Mouse (Mus musculus): Measurements from ENCODE around the gene Bok. TPM values are rescaled to one million over a fixed set of nuclear protein-coding genes. Genes with fewer than 3 reads are reported as not detected.

Bok gene
- polyA plus RNA-seq, 1 experiment from 2014 or later, result 66.8 TPM

DNA sequence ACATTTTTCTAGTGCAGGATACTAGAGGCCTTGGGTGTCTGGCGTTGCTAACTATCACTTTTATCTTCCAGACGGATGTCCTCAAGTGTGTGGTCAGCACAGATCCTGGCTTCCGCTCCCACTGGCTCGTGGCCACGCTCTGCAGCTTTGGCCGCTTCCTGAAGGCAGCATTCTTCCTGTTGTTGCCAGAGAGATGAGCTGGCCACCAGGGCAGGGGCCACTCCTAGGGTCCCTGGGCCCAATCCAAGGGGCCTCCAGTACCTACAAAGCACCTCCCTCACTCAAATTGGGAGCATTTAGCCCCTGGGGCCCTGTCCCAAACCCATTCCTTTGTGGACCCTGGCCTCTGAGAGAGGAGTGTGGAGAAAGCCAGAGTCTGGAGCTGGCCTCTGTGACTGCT, 9.5 kb downstream of the Bok start:
- 78% methylated on average over 6 of the region's 6 CpGs for WGBS
- Histone ChIP-seq H3K27me3 (ENCODE audit: control insufficient read depth, insufficient read depth, low read length) (no peaks in the 10 kb centered on the region), H3K9ac (ENCODE audit: low read length) (no peak overlapping the region), H3K9me3 (replicated peaks; ENCODE audit: control insufficient read depth, low read length) (no peaks in the 10 kb centered on the region), H3K27ac (ENCODE audit: low read length) (peak overlapping the region; percentile 53; the same call in 1 of the 2 replicates), H3K4me2 (ENCODE audit: low read depth, low read length) (no peak overlapping the region), H3K4me3 (replicated peaks; ENCODE audit: low read length) (no peak overlapping the region), H3K4me1 (ENCODE audit: control insufficient read depth, insufficient read depth, low read length) (no peaks in the 10 kb centered on the region), H3K36me3 (ENCODE audit: control insufficient read depth, insufficient read depth, low read length) (no peaks in the 10 kb centered on the region)
- no peak for ATAC-seq (ENCODE audit: insufficient read depth, low FRiP score)

DNA sequence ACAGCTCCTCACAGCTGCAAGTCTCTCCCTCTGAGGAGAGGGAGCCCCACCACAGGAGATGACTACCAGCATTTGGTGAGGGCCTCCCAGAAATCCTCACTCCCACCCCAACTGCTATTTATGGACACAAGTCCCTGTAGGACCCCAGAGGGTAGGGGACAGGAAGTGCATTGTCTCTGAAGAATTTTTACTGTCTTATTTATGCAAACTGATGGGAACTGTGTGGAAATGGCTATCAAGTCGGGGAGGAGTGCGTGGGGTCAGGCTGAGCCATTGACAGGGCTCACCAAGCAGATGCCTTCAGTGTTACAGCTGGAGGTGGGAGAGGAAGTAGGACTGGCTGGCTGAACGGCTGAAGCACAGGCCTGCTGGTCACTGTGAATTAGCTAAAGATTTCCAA, 11.9 kb downstream of the Bok start:
- H3K27me3 ChIP-seq (ENCODE audit: control insufficient read depth, insufficient read depth, low read length), result no peaks in the 10 kb centered on the region
- no peaks in the 10 kb centered on the region for H3K9me3 ChIP-seq (replicated peaks; ENCODE audit: control insufficient read depth, low read length)

DNA sequence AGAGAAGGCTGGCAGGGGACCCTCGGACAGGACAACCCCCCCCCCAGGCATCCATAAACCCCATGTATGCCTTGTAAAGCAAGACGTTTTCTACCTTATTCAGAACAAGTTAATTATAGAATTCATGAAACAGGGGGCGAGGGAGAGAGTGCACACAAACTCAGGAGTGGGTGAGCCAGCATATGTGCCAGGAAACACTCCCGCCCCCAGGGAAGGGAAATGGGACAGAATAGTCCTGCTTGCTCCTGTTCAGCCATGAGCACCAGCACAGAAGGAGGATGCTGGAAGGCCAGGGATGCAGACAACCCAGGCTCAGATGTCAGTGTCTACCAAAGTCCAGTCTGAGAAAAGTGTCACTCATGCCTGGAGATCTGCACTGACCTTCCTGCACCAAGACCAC, 13.7 kb downstream of the Bok start:
- Histone ChIP-seq H3K36me3 (ENCODE audit: control insufficient read depth, insufficient read depth, low read length) (no peaks in the 10 kb centered on the region), H3K4me1 (ENCODE audit: control insufficient read depth, insufficient read depth, low read length) (0 out of 2 replicates have a peak, but pooled peaks cover 2% of the 10 kb centered on the region), H3K9me3 (replicated peaks; ENCODE audit: control insufficient read depth, low read length) (no peaks in the 10 kb centered on the region), H3K27ac (ENCODE audit: low read length) (no peak overlapping the region), H3K27me3 (ENCODE audit: control insufficient read depth, insufficient read depth, low read length) (no peaks in the 10 kb centered on the region), H3K4me2 (ENCODE audit: low read depth, low read length) (no peak overlapping the region), H3K4me3 (replicated peaks; ENCODE audit: low read length) (no peak overlapping the region), H3K9ac (ENCODE audit: low read length) (no peak overlapping the region)
- WGBS, result 73% methylated on average over 4 of the region's 4 CpGs
- ATAC-seq (ENCODE audit: insufficient read depth, low FRiP score), result no peak

More for the DNA sequence above, 11.9 kb downstream of the Bok start:
- Histone ChIP-seq H3K9ac (ENCODE audit: low read length) (no peak overlapping the region), H3K36me3 (ENCODE audit: control insufficient read depth, insufficient read depth, low read length) (no peaks in the 10 kb centered on the region), H3K4me2 (ENCODE audit: low read depth, low read length) (no peak overlapping the region), H3K27ac (ENCODE audit: low read length) (0 out of 2 replicates have a peak overlapping the region, but pooled peaks have one; percentile 34), H3K4me3 (replicated peaks; ENCODE audit: low read length) (no peak overlapping the region), H3K4me1 (ENCODE audit: control insufficient read depth, insufficient read depth, low read length) (no peaks in the 10 kb centered on the region)
- 44% methylated on average over 3 of the region's 3 CpGs for WGBS
- ATAC-seq (ENCODE audit: insufficient read depth, low FRiP score), result no peak

DNA sequence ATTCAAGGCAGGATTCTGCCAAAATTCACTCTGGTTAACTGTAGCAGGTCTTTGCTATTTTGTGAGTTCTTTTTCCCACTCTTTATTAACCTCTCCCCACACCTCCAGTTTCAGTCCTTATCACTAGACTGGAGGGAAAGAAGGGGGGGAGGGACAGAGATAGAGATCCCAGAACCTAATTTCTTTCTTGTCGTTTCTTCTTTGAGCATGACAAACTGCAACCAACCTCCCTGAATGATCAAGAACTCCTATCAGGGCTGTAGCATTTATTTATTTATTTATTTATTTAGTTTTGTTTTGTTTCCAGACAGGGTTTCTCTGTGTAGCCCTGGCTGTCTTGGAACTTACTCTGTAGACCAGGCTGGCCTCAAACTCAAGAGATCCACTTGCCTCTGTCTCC, 16.6 kb downstream of the Bok start:
- Histone ChIP-seq H3K4me3 (replicated peaks; ENCODE audit: low read length) (no peak overlapping the region), H3K9me3 (replicated peaks; ENCODE audit: control insufficient read depth, low read length) (no peaks in the 10 kb centered on the region), H3K4me2 (ENCODE audit: low read depth, low read length) (no peak overlapping the region), H3K9ac (ENCODE audit: low read length) (no peak overlapping the region), H3K27ac (ENCODE audit: low read length) (no peak overlapping the region), H3K4me1 (ENCODE audit: control insufficient read depth, insufficient read depth, low read length) (0 out of 2 replicates have a peak, but pooled peaks cover 3% of the 10 kb centered on the region), H3K36me3 (ENCODE audit: control insufficient read depth, insufficient read depth, low read length) (no peaks in the 10 kb centered on the region), H3K27me3 (ENCODE audit: control insufficient read depth, insufficient read depth, low read length) (no peaks in the 10 kb centered on the region)
- no peak for ATAC-seq (ENCODE audit: insufficient read depth, low FRiP score)
- WGBS, result 78% methylated on average over 1 of the region's 1 CpGs

DNA sequence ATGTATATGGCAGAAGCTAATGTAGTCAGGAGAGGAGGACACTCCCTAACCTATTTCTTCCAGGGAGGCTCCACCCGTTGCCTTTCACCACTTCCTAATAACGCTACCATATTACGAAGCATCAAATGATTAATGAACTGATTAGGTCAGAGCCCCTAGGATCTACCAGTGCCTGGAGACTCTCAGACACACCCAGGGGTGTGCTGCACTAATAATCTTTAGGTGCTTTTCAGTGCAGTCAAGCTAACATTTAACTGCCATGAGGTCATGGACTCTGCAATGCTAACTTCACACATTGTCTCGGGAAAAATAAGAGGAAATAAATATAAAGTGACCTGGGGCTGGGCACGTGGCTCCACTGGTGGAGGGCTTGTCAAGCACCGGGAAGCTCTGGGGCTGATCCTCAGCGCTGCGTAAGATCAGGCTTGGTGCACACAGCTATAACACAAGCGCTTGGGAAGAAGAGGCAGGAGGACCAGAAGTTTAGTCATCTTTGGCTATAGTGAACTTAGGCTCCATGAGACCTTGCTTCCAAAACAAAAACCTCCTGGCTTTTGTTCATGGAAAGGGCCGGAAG, 18.1 kb downstream of the Bok start:
- 74% methylated on average over 10 of the region's 10 CpGs for WGBS
- ATAC-seq (ENCODE audit: insufficient read depth, low FRiP score), result peak; percentile 87
- no peaks in the 10 kb centered on the region for H3K9me3 ChIP-seq (replicated peaks; ENCODE audit: control insufficient read depth, low read length)
- no peak overlapping the region for H3K4me3 ChIP-seq (replicated peaks; ENCODE audit: low read length)
- no peaks in the 10 kb centered on the region for H3K27me3 ChIP-seq (ENCODE audit: control insufficient read depth, insufficient read depth, low read length)
- no peaks in the 10 kb centered on the region for H3K36me3 ChIP-seq (ENCODE audit: control insufficient read depth, insufficient read depth, low read length)
- H3K4me2 ChIP-seq (ENCODE audit: low read depth, low read length), result no peak overlapping the region
- no peak overlapping the region for H3K9ac ChIP-seq (ENCODE audit: low read length)
- peak overlapping the region; percentile 54 for H3K27ac ChIP-seq (ENCODE audit: low read length)
- H3K4me1 ChIP-seq (ENCODE audit: control insufficient read depth, insufficient read depth, low read length), result 0 out of 2 replicates have a peak, but pooled peaks cover 3% of the 10 kb centered on the region

DNA sequence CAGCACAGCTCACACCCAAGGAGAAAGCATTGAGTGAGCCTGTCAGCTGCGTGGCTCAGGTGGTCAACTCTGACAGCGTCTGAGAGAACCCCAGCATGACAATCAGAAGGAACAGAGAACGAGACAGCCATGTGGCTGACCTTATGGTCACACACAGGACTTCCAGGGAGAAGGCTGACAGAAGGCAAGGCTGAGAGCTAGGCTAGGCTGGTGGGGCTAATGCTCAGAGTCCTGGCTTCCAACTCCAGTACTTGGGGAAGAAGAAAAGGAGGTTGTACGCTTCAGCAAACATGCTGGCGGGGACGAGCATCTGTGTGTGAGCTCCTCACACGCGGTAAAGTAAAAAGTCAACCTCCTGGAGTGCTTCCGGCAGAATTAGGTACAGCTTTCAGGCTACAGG, 18.9 kb downstream of the Bok start:
- Histone ChIP-seq H3K9me3 (replicated peaks; ENCODE audit: control insufficient read depth, low read length) (no peaks in the 10 kb centered on the region), H3K27me3 (ENCODE audit: control insufficient read depth, insufficient read depth, low read length) (no peaks in the 10 kb centered on the region), H3K27ac (ENCODE audit: low read length) (no peak overlapping the region; the same call in 1 of the 2 replicates), H3K36me3 (ENCODE audit: control insufficient read depth, insufficient read depth, low read length) (no peaks in the 10 kb centered on the region), H3K4me2 (ENCODE audit: low read depth, low read length) (no peak overlapping the region), H3K9ac (ENCODE audit: low read length) (no peak overlapping the region), H3K4me1 (ENCODE audit: control insufficient read depth, insufficient read depth, low read length) (0 out of 2 replicates have a peak, but pooled peaks cover 3% of the 10 kb centered on the region), H3K4me3 (replicated peaks; ENCODE audit: low read length) (no peak overlapping the region)
- WGBS, result 85% methylated on average over 9 of the region's 9 CpGs
- ATAC-seq (ENCODE audit: insufficient read depth, low FRiP score), result no peak

DNA sequence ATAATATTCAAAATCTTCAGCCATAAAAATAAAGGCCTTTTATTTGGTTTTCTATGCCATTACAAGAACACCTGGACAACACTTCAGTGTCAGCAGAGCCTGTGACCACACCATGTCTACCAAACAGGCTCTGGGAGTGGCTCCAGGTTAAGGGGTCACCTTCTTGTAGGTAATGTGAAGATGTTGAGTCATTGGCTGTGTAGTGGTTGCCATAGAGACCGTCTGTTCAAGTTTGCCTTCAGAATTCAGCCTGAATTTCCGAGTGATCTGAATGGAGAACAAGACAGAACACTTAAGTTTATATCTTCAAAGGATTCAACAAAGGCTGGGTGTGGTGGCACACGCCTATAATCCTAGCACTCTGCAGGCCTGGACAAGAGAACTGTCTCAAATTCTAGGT, 19.9 kb downstream of the Bok start:
- Histone ChIP-seq H3K27ac (ENCODE audit: low read length) (no peak overlapping the region), H3K27me3 (ENCODE audit: control insufficient read depth, insufficient read depth, low read length) (no peaks in the 10 kb centered on the region), H3K4me1 (ENCODE audit: control insufficient read depth, insufficient read depth, low read length) (0 out of 2 replicates have a peak, but pooled peaks cover 3% of the 10 kb centered on the region), H3K4me2 (ENCODE audit: low read depth, low read length) (no peak overlapping the region), H3K4me3 (replicated peaks; ENCODE audit: low read length) (no peak overlapping the region), H3K9ac (ENCODE audit: low read length) (no peak overlapping the region), H3K36me3 (ENCODE audit: control insufficient read depth, insufficient read depth, low read length) (no peaks in the 10 kb centered on the region), H3K9me3 (replicated peaks; ENCODE audit: control insufficient read depth, low read length) (no peaks in the 10 kb centered on the region)
- WGBS, result 67% methylated on average over 3 of the region's 3 CpGs
- ATAC-seq (ENCODE audit: insufficient read depth, low FRiP score), result peak; percentile 79

DNA sequence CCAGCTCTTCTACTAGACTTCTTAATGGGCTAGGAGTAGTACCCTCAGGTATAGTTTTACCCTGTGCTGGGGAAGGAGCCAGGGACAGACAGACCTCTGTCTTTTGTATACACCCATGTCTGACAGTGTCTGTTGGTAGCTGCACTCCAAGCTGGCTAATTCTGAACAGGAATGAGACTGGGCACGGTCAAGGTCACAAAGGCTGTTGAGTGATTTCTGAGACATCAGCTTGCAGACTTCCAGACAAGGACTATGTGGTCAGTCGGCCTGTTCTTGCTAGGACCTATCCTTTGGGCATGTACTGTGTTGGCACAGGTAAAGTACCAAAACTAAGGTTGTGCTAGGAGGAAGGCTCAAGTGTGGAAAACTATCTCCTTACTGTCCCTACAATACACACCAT, 30.7 kb downstream of the Bok start:
- ATAC-seq (ENCODE audit: insufficient read depth, low FRiP score), result no peak
- H3K36me3 ChIP-seq (ENCODE audit: control insufficient read depth, insufficient read depth, low read length), result peaks cover 7% of the 10 kb centered on the region; the same call in 1 of the 2 replicates
- WGBS, result 92% methylated on average over 2 of the region's 2 CpGs
- H3K9me3 ChIP-seq (replicated peaks; ENCODE audit: control insufficient read depth, low read length), result no peaks in the 10 kb centered on the region
- no peaks in the 10 kb centered on the region for H3K4me1 ChIP-seq (ENCODE audit: control insufficient read depth, insufficient read depth, low read length)
- H3K27me3 ChIP-seq (ENCODE audit: control insufficient read depth, insufficient read depth, low read length), result no peaks in the 10 kb centered on the region
- H3K4me3 ChIP-seq (replicated peaks; ENCODE audit: low read length), result no peak overlapping the region
- H3K9ac ChIP-seq (ENCODE audit: low read length), result no peak overlapping the region
- H3K4me2 ChIP-seq (ENCODE audit: low read depth, low read length), result no peak overlapping the region
- no peak overlapping the region for H3K27ac ChIP-seq (ENCODE audit: low read length)

DNA sequence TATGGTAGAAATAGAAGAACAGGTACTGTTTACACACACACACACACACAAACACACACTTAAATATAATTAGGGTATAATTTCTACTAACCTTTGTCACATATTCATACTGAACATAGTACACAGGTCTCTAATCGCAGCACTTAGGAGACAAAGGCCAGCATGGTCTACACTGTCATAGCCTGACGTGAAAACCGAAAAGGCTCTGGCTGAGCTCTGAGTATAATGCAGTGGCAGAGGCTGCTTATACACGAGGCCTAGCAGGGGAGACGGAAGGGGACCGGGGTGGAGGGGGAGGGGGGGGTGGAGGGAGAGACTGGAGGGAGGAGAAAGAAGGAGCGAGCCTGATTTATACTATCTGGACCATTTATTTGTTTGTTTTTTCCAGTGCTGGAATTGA, 36.1 kb downstream of the Bok start:
- Histone ChIP-seq H3K36me3 (ENCODE audit: control insufficient read depth, insufficient read depth, low read length) (no peaks in the 10 kb centered on the region), H3K9ac (ENCODE audit: low read length) (no peak overlapping the region), H3K27me3 (ENCODE audit: control insufficient read depth, insufficient read depth, low read length) (no peaks in the 10 kb centered on the region), H3K4me1 (ENCODE audit: control insufficient read depth, insufficient read depth, low read length) (no peaks in the 10 kb centered on the region), H3K4me2 (ENCODE audit: low read depth, low read length) (no peak overlapping the region), H3K4me3 (replicated peaks; ENCODE audit: low read length) (no peak overlapping the region), H3K9me3 (replicated peaks; ENCODE audit: control insufficient read depth, low read length) (no peaks in the 10 kb centered on the region), H3K27ac (ENCODE audit: low read length) (no peak overlapping the region)
- ATAC-seq (ENCODE audit: insufficient read depth, low FRiP score), result no peak
- WGBS, result 66% methylated on average over 7 of the region's 7 CpGs
